Comparison of ENCODE assay signal across 8 mouse cellular contexts in the genomic region with DNA sequence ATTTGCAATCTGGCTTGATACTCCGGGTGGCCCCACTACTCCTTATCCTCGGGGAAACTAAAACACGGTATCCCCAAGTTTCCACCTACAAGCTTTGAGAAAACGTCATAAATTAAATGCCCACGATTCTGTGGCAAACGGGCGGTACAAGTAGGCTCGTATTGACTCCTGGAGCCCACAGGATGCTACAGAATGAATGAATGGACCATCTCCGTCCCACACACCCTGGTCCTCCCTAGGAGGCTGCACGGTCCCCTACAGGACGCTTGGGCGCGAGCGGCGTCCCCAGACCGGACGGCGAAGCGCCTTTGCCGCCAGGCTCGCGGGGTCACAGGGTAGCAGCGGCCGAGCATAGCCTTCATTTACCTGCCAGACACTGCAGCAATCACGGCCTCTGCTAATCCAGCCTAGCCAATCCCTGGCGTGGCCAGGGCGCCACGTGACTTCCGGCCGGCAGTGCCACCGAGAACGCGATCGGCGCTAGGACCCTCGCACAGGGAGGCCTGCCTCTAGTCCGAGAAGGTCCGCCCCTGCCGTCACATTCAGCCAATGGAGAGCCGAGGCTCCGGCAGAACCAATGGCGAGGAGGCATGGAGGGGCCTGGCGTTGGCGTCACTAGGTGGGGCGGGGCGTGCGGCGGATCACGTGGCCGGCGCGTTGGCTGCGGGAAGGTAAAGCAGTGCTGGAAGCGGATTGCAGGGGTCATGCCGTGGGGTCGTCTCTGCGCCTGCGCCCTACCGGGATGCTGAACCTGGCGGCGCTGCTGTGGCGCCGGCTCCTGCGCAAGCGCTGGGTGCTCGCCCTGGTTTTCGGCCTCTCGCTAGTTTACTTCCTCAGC. TPM values are rescaled to one million over a fixed set of nuclear protein-coding genes. Genes with fewer than 3 reads are reported as not detected.
DNase-seq lines count a peak whose midpoint lies in the region; ATAC-seq and TF ChIP-seq lines count a peak whose summit lies in the region.

A gene (minus strand): TSS at position 511 of the 838 bp plus-strand sequence.
A gene (plus strand): TSS at position 622 of the 838 bp plus-strand sequence.

- peak within 1 kb of the TSS; percentile 81 to 94 (median 87) for H3K4me3 ChIP-seq in CH12.LX (replicated peaks in 1 of 3; ENCODE audit: low read depth in 2 of 3, low read length in 2 of 3, poor library complexity in 1 of 3)
- peak within 1 kb of the TSS; percentile 70 for H3K4me3 ChIP-seq in forebrain, embryonic 11.5 days (ENCODE audit: low read depth, low read length)
- H3K4me3 ChIP-seq in heart, embryonic 16.5 days (ENCODE audit: low read length), result peak within 1 kb of the TSS; percentile 80
- peak within 1 kb of the TSS; percentile 66 for H3K4me3 ChIP-seq in liver, embryonic 15.5 days (replicated peaks)
- H3K4me3 ChIP-seq in neural tube, embryonic 12.5 days, result peak within 1 kb of the TSS; percentile 64

- TF ChIP-seq EP300 in CH12.LX (IDR thresholded peaks at IDR 0.05; ENCODE audit: low read length), result no peak

- H3K4me1 ChIP-seq in CH12.LX (ENCODE audit: control insufficient read depth in 1 of 2, insufficient read depth in 2 of 2), result peaks cover 3 to 22% of the 10 kb centered on the region in 2 experiments; a peak in 3 of 4 replicates
- peaks cover 8% of the 10 kb centered on the region; the same call in 1 of the 2 replicates for H3K4me1 ChIP-seq in forebrain, embryonic 11.5 days (replicated peaks; ENCODE audit: control insufficient read depth, insufficient read depth, low read length)
- H3K4me1 ChIP-seq in heart, embryonic 16.5 days (ENCODE audit: control insufficient read depth, insufficient read depth, low read length), result peaks cover 6% of the 10 kb centered on the region
- peaks cover 24% of the 10 kb centered on the region for H3K4me1 ChIP-seq in liver, embryonic 15.5 days (replicated peaks)
- H3K4me1 ChIP-seq in neural tube, embryonic 12.5 days, result peaks cover 20% of the 10 kb centered on the region

- peak; percentile 81 for TF ChIP-seq POLR2A in CH12.LX (IDR thresholded peaks at IDR 0.05; ENCODE audit: low read depth, low read length)

- H3K27ac ChIP-seq in CH12.LX (ENCODE audit: insufficient read depth, low read depth), result peak within 1 kb of the TSS; percentile 38; the same call in 1 of the 2 replicates
- peak within 1 kb of the TSS; percentile 57; the same call in 1 of the 2 replicates for H3K27ac ChIP-seq in forebrain, embryonic 11.5 days (ENCODE audit: low read depth, low read length)
- peak within 1 kb of the TSS; percentile 79 for H3K27ac ChIP-seq in heart, embryonic 16.5 days (ENCODE audit: low read length)
- H3K27ac ChIP-seq in liver, embryonic 15.5 days (replicated peaks), result no peak within 1 kb of the TSS; the same call in 1 of the 2 replicates
- H3K27ac ChIP-seq in neural tube, embryonic 12.5 days, result peak within 1 kb of the TSS; percentile 42

- DNase-seq in CH12.LX (ENCODE audit: extremely low read depth), result peak; percentile 99
- DNase-seq in c-Kit-positive CD71-positive TER-119-negative erythroid progenitor cells, embryonic 14.5 days (ENCODE audit: low read depth), result peak; percentile 94
- peak; percentile 100 for DNase-seq in forebrain, embryonic 11.5 days (ENCODE audit: low spot score)
- DNase-seq in kidney, postnatal 36 days, result peak; percentile 100
- peak; percentile 99 for DNase-seq in telencephalon, adult 2 months (ENCODE audit: low read depth, low spot score)

- dilution Hi-C loops in CH12.LX (cut with MboI; ENCODE audit: extremely low pct_ligation_motif_present, extremely low pct_unique_long_range_greater_than_20kb, low sequenced_read_pairs), result no loop called here

- H3K27me3 ChIP-seq in CH12.LX (replicated peaks), result no peaks in the 10 kb centered on the region
- no peaks in the 10 kb centered on the region for H3K27me3 ChIP-seq in forebrain, embryonic 11.5 days (ENCODE audit: control insufficient read depth, insufficient read depth, low read length)
- H3K27me3 ChIP-seq in heart, embryonic 16.5 days (ENCODE audit: control insufficient read depth, insufficient read depth, low read length), result no peaks in the 10 kb centered on the region
- H3K27me3 ChIP-seq in liver, embryonic 15.5 days, result no peaks in the 10 kb centered on the region
- H3K27me3 ChIP-seq in neural tube, embryonic 12.5 days (replicated peaks), result no peaks in the 10 kb centered on the region

- no peak for TF ChIP-seq RAD21 in CH12.LX (IDR thresholded peaks at IDR 0.05; ENCODE audit: low read depth, low read length)

- H3K4me2 ChIP-seq in CH12.LX (ENCODE audit: insufficient read depth, low read depth, poor library complexity, severe bottlenecking), result peak within 1 kb of the TSS; percentile 80
- peak within 1 kb of the TSS; percentile 78 for H3K4me2 ChIP-seq in forebrain, embryonic 11.5 days (ENCODE audit: low read depth, low read length, severe bottlenecking)
- H3K4me2 ChIP-seq in heart, embryonic 16.5 days (ENCODE audit: low read depth, low read length), result peak within 1 kb of the TSS; percentile 83
- peak within 1 kb of the TSS; percentile 96 for H3K4me2 ChIP-seq in liver, embryonic 15.5 days
- H3K4me2 ChIP-seq in neural tube, embryonic 12.5 days (replicated peaks), result peak within 1 kb of the TSS; percentile 90

- no peak for TF ChIP-seq CTCF in CH12.LX (conservative IDR thresholded peaks at IDR 0.05 in 1 of 2, IDR thresholded peaks at IDR 0.05 in 1 of 2; ENCODE audit: low read depth in 2 of 2, low read length in 2 of 2)

- H3K9ac ChIP-seq in CH12.LX (ENCODE audit: insufficient read depth, low read depth), result peak within 1 kb of the TSS; percentile 75
- H3K9ac ChIP-seq in forebrain, embryonic 11.5 days (ENCODE audit: low read length), result peak within 1 kb of the TSS; percentile 86
- H3K9ac ChIP-seq in heart, embryonic 16.5 days (ENCODE audit: low read length), result peak within 1 kb of the TSS; percentile 84
- H3K9ac ChIP-seq in liver, embryonic 15.5 days, result peak within 1 kb of the TSS; percentile 46
- peak within 1 kb of the TSS; percentile 77 for H3K9ac ChIP-seq in neural tube, embryonic 12.5 days

- under 1% methylated on average over 68 of the region's 68 CpGs for WGBS in forebrain, embryonic 11.5 days
- WGBS in heart, embryonic 16.5 days, result under 1% methylated on average over 68 of the region's 68 CpGs
- WGBS in liver, embryonic 15.5 days (ENCODE audit: insufficient replicate concordance), result under 1% methylated on average over 68 of the region's 68 CpGs
- WGBS in neural tube, embryonic 12.5 days, result under 1% methylated on average over 68 of the region's 68 CpGs

- H3K36me3 ChIP-seq in CH12.LX (replicated peaks in 1 of 2; ENCODE audit: control insufficient read depth in 1 of 2, insufficient read depth in 1 of 2, low read length in 1 of 2), result peaks cover 12 to 58% of the 10 kb centered on the region in 2 experiments
- H3K36me3 ChIP-seq in forebrain, embryonic 11.5 days (ENCODE audit: control insufficient read depth, insufficient read depth, low read length), result no peaks in the 10 kb centered on the region; the same call in 1 of the 2 replicates
- peaks cover 4% of the 10 kb centered on the region; the same call in 1 of the 2 replicates for H3K36me3 ChIP-seq in heart, embryonic 16.5 days (ENCODE audit: control insufficient read depth, insufficient read depth)
- H3K36me3 ChIP-seq in liver, embryonic 15.5 days (replicated peaks), result no peaks in the 10 kb centered on the region
- peaks cover 33% of the 10 kb centered on the region for H3K36me3 ChIP-seq in neural tube, embryonic 12.5 days

- H3K9me3 ChIP-seq in CH12.LX (replicated peaks; ENCODE audit: low read length), result no peaks in the 10 kb centered on the region
- no peaks in the 10 kb centered on the region for H3K9me3 ChIP-seq in forebrain, embryonic 11.5 days (ENCODE audit: control insufficient read depth, low read length)
- H3K9me3 ChIP-seq in heart, embryonic 16.5 days (replicated peaks; ENCODE audit: control insufficient read depth, low read length), result no peaks in the 10 kb centered on the region
- H3K9me3 ChIP-seq in liver, embryonic 15.5 days (replicated peaks), result no peaks in the 10 kb centered on the region
- H3K9me3 ChIP-seq in neural tube, embryonic 12.5 days, result no peaks in the 10 kb centered on the region

- ATAC-seq in forebrain, embryonic 11.5 days (replicated peaks; ENCODE audit: low FRiP score), result peak; percentile 100
- peak; percentile 100 for ATAC-seq in heart, embryonic 16.5 days (replicated peaks; ENCODE audit: extremely low read depth, insufficient read depth, low FRiP score)
- ATAC-seq in liver, embryonic 15.5 days (ENCODE audit: insufficient read depth), result peak; percentile 99
- peak; percentile 99 for ATAC-seq in neural tube, embryonic 12.5 days (ENCODE audit: low FRiP score, low read depth)

- H3K79me2 ChIP-seq in CH12.LX (replicated peaks; ENCODE audit: control insufficient read depth, extremely low read depth, insufficient read depth, poor library complexity, severe bottlenecking), result peaks cover 14% of the 10 kb centered on the region

- in situ Hi-C loops in CH12.LX (cut with MboI; ENCODE audit: low pct_ligation_motif_present, low pct_unique_long_range_greater_than_20kb, low sequenced_read_pairs), result no loop called here

TF ChIP-seq in CH12.LX, 34 proteins besides CTCF, POLR2A, EP300 and RAD21 (continues in another document):
- TF ChIP-seq ZMIZ1 (IDR thresholded peaks at IDR 0.05; ENCODE audit: low read depth, low read length) (peak; percentile 57), IRF4 (IDR thresholded peaks at IDR 0.05; ENCODE audit: low read depth, low read length) (peak; percentile 70; the same call in 1 of the 2 replicates), PAX5 (IDR thresholded peaks at IDR 0.05; ENCODE audit: low read length) (no peak), POLR2AphosphoS2 (IDR thresholded peaks at IDR 0.05; ENCODE audit: low read depth, low read length) (no peak; the same call in 1 of the 2 replicates), MYC (IDR thresholded peaks at IDR 0.05; ENCODE audit: low read depth, low read length) (peak; percentile 89), USF2 (conservative IDR thresholded peaks at IDR 0.05; ENCODE audit: low read depth, low read length) (peak; percentile 96)

RNA-seq across cellular contexts. Expression of the first gene that starts in this region (rescaled TPM):
- total RNA-seq in CH12.LX (2012; rRNA removed), result 2.6 and 3.4 TPM in 2 replicates
- total RNA-seq in CH12.LX (2014; rRNA removed), result 0.74 and 1.6 TPM in 2 replicates
- 4.2 and 5.1 TPM in 2 replicates for polyA plus RNA-seq in CH12.LX (2012; ENCODE audit: insufficient read length, low read depth)
- polyA plus RNA-seq in forebrain, embryonic 11.5 days (2014; fragmentation: Nextera tagmentation; extraction: Ambion mirVana), result 6.2 and 7.8 TPM in 2 replicates
- polyA plus RNA-seq in heart, embryonic 16.5 days (2015; fragmentation: Nextera tagmentation; extraction: Ambion mirVana), result 0.96 and 1.2 TPM in 2 replicates
- 0.21 and 0.44 TPM in 2 replicates for polyA plus RNA-seq in liver, embryonic 15.5 days (2015; fragmentation: Nextera tagmentation; extraction: Ambion mirVana)
- 9.6 and 11.3 TPM in 2 replicates for polyA plus RNA-seq in neural tube, embryonic 12.5 days (2016; fragmentation: Nextera tagmentation; extraction: Ambion mirVana)

RNA-seq across cellular contexts. Expression of the second gene that starts in this region (rescaled TPM):
- 9.7 and 9.8 TPM in 2 replicates for total RNA-seq in CH12.LX (2012; rRNA removed)
- total RNA-seq in CH12.LX (2014; rRNA removed), result 6.9 and 7.8 TPM in 2 replicates
- 8.9 and 9.2 TPM in 2 replicates for polyA plus RNA-seq in CH12.LX (2012; ENCODE audit: insufficient read length, low read depth)
- 11.8 and 13.0 TPM in 2 replicates for polyA plus RNA-seq in forebrain, embryonic 11.5 days (2014; fragmentation: Nextera tagmentation; extraction: Ambion mirVana)
- 5.1 and 6.1 TPM in 2 replicates for polyA plus RNA-seq in heart, embryonic 16.5 days (2015; fragmentation: Nextera tagmentation; extraction: Ambion mirVana)
- 1.2 and 1.4 TPM in 2 replicates for polyA plus RNA-seq in liver, embryonic 15.5 days (2015; fragmentation: Nextera tagmentation; extraction: Ambion mirVana)
- 13.8 and 14.4 TPM in 2 replicates for polyA plus RNA-seq in neural tube, embryonic 12.5 days (2016; fragmentation: Nextera tagmentation; extraction: Ambion mirVana)
